Mouse (Mus musculus): ENCODE results near the gene Tbc1d2b. TPM values are rescaled to one million over a fixed set of nuclear protein-coding genes. Genes with fewer than 3 reads are reported as not detected.

The Tbc1d2b gene
- polyA plus RNA-seq, 1 experiment, result 2.0 TPM

DNA sequence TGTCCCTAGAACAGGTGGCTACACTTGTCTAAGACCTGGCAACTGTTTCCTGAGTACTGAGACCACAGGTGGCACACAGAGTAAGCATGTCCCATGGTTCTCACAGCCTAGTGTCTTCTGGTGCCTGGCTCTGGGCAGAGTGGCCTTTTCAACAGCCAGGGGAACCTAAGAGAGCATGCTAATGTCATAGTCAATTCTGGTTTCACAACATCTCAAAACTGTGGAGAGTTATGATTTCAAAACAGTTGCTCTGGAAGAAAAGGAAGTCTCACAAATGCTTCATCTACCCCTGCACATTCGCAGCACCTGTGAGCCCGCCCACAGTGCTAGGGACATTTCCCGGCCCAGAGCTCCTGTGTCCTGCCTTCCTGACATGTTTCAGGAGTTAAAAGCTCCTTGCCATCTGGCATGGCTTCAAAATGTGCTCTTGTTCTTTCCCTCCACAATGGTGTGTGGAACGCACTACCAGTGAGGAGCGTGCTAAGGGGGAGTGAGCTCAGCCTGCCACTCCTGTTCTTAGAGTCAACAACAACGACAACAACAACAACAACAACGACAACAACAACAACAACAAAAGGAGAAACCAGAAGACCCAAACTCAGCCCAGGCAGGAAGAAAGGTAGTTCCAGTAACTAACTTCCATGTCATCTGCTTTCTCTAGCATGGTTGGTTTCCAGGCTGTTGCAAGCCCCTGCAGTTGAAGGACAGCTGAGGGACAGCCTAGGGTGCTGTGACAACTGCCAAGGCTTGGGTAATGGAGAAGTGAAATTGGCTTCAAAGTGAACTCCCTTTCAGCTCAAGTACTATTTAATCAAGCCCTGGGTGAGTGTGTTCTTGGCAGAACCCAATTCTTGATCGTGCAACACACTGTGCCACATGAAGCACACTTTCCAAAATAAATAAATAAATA, 37.6 kb downstream of the Tbc1d2b start:
- Histone ChIP-seq H3K9me3 (ENCODE audit: control insufficient read depth, low read length) (no peaks in the 10 kb centered on the region), H3K4me1 (ENCODE audit: control insufficient read depth) (peaks cover 68% of the 10 kb centered on the region), H3K4me3 (replicated peaks) (no peak overlapping the region), H3K36me3 (ENCODE audit: control insufficient read depth) (peaks cover 92% of the 10 kb centered on the region), H3K27me3 (ENCODE audit: control insufficient read depth) (no peaks in the 10 kb centered on the region)
- no peak for TF ChIP-seq TAL1 (IDR thresholded peaks at IDR 0.05; ENCODE audit: low read length)
- TF ChIP-seq GATA1 (IDR thresholded peaks at IDR 0.05; ENCODE audit: low read length), result no peak

DNA sequence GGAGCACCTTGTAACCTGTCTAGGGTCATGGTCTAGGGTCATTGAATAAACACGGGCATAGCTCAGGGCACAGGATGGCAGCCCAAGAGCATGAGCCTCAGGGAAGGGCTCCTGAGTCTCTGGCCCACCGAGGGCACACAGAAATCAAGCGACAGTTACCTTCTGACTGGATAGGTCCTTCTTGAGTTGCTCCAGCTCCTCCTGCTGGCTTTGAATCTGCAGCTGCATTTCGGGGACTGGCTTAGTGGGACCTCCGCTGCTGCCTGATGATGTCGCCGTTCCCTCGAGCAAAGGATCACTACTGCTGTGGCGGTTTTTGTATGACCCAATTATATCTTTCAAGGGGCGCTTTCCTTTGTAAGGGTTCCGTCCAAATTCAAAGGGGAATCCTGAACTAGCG, 43.4 kb downstream of the Tbc1d2b start:
- Histone ChIP-seq H3K36me3 (ENCODE audit: control insufficient read depth) (peaks cover 95% of the 10 kb centered on the region), H3K4me3 (replicated peaks) (no peak overlapping the region), H3K4me1 (ENCODE audit: control insufficient read depth) (peaks cover 21% of the 10 kb centered on the region), H3K9me3 (ENCODE audit: control insufficient read depth, low read length) (no peaks in the 10 kb centered on the region), H3K27me3 (ENCODE audit: control insufficient read depth) (no peaks in the 10 kb centered on the region)
- TF ChIP-seq TAL1 (IDR thresholded peaks at IDR 0.05; ENCODE audit: low read length) (no peak), GATA1 (IDR thresholded peaks at IDR 0.05; ENCODE audit: low read length) (no peak)

DNA sequence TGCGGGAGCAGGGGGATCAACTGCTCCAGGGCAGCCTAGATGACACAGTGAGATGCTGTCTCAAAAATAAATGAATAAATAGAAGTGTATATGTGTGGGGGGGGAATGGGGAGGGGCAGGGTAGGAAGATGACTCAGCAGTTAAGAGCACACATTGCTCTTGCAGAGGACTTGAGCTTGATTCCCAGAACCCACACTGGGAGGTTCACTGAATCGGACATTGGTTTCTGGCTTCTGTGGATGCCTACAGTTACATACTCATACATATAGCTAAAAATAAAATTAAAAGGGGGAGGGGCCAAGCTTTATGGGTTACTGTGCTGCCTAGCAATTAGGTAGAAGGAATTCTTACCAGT, 43.9 kb downstream of the Tbc1d2b start:
- Histone ChIP-seq H3K9me3 (ENCODE audit: control insufficient read depth, low read length) (no peaks in the 10 kb centered on the region), H3K36me3 (ENCODE audit: control insufficient read depth) (peaks cover 96% of the 10 kb centered on the region), H3K4me3 (replicated peaks) (no peak overlapping the region), H3K4me1 (ENCODE audit: control insufficient read depth) (peaks cover 17% of the 10 kb centered on the region), H3K27me3 (ENCODE audit: control insufficient read depth) (no peaks in the 10 kb centered on the region)
- TF ChIP-seq GATA1 (IDR thresholded peaks at IDR 0.05; ENCODE audit: low read length), result no peak
- no peak for TF ChIP-seq TAL1 (IDR thresholded peaks at IDR 0.05; ENCODE audit: low read length)

DNA sequence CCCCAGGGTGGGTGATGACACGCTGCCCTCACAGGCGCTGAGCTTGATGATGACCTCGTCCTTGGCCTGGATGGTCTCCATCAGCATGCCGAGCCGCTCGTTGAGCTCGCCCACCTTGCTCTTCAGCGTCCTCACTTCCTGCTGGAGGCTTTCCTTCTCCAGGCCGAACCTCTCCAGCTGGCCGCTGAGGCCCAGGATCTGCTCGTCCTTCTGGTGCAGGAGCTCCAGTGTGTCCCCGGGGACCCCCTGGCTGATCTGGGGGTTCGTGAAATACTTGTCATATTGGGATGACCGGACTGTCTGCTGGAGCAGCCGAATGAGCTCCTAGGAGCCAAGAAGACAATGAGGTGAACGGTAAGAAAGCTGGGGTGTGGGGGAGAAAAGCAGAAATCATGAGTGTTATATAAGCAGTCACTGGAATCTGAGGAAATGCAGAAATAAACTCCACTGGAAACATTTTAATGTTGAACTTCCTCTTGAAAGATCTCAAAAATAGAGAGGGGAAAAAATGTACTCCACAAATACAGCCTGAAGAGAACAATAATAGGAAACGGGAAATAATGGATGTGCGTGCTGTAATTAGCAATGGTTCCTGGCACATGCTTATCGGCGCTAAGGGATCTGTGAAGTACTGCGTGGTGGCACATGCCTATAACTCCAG, 44.4 kb downstream of the Tbc1d2b start:
- H3K9me3 ChIP-seq (ENCODE audit: control insufficient read depth, low read length), result no peaks in the 10 kb centered on the region
- H3K4me1 ChIP-seq (ENCODE audit: control insufficient read depth), result peaks cover 13% of the 10 kb centered on the region
- H3K4me3 ChIP-seq (replicated peaks), result no peak overlapping the region
- TF ChIP-seq GATA1 (IDR thresholded peaks at IDR 0.05; ENCODE audit: low read length) (no peak), TAL1 (IDR thresholded peaks at IDR 0.05; ENCODE audit: low read length) (no peak)
- peaks cover 96% of the 10 kb centered on the region for H3K36me3 ChIP-seq (ENCODE audit: control insufficient read depth)
- H3K27me3 ChIP-seq (ENCODE audit: control insufficient read depth), result no peaks in the 10 kb centered on the region

DNA sequence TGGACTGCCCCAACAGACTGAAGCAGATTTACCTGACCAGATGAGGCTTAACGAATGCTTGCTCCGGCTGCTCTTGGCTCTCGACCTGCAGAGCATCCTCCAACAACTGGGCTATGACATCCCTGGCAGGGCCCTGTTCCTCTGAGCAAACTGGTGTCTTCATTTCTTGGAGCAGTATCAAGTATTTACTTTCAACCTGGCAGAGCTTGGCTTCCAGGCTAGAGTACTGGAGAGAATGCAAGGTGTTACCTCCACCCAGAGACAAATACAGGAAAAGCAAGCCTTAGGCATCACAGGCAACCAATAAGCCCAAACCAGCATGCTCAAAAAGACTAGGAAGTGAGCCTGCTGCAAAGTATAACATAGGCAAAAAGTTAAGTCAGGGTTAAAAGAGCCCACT, 48.3 kb downstream of the Tbc1d2b start:
- no peak for TF ChIP-seq TAL1 (IDR thresholded peaks at IDR 0.05; ENCODE audit: low read length)
- TF ChIP-seq GATA1 (IDR thresholded peaks at IDR 0.05; ENCODE audit: low read length), result no peak
- Histone ChIP-seq H3K9me3 (ENCODE audit: control insufficient read depth, low read length) (no peaks in the 10 kb centered on the region), H3K4me1 (ENCODE audit: control insufficient read depth) (peaks cover 8% of the 10 kb centered on the region), H3K4me3 (replicated peaks) (no peak overlapping the region), H3K36me3 (ENCODE audit: control insufficient read depth) (peaks cover 98% of the 10 kb centered on the region), H3K27me3 (ENCODE audit: control insufficient read depth) (no peaks in the 10 kb centered on the region)

DNA sequence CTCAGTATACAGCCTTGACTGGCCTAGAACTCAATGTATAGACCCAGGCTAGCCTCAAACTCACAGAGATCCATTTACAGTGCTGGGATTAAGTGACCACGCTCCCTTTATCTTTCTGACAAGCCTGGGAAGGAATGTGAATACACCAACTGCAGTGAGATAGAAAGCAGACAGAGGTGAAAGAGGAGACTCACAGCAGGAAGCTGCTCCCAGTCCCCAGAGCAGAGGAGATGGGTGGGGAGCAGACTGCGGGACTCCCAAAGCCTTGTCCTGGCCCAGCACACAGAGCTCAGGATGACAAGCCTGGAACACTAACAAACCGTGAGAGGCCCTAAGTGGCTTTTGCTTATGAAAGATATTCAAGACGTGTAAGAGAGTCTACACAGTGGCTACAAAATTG, 53.1 kb downstream of the Tbc1d2b start:
- Histone ChIP-seq H3K4me3 (replicated peaks) (no peak overlapping the region), H3K4me1 (ENCODE audit: control insufficient read depth) (peaks cover 6% of the 10 kb centered on the region), H3K9me3 (ENCODE audit: control insufficient read depth, low read length) (no peaks in the 10 kb centered on the region), H3K36me3 (ENCODE audit: control insufficient read depth) (peaks cover 98% of the 10 kb centered on the region), H3K27me3 (ENCODE audit: control insufficient read depth) (no peaks in the 10 kb centered on the region)
- no peak for TF ChIP-seq TAL1 (IDR thresholded peaks at IDR 0.05; ENCODE audit: low read length)
- no peak for TF ChIP-seq GATA1 (IDR thresholded peaks at IDR 0.05; ENCODE audit: low read length)

DNA sequence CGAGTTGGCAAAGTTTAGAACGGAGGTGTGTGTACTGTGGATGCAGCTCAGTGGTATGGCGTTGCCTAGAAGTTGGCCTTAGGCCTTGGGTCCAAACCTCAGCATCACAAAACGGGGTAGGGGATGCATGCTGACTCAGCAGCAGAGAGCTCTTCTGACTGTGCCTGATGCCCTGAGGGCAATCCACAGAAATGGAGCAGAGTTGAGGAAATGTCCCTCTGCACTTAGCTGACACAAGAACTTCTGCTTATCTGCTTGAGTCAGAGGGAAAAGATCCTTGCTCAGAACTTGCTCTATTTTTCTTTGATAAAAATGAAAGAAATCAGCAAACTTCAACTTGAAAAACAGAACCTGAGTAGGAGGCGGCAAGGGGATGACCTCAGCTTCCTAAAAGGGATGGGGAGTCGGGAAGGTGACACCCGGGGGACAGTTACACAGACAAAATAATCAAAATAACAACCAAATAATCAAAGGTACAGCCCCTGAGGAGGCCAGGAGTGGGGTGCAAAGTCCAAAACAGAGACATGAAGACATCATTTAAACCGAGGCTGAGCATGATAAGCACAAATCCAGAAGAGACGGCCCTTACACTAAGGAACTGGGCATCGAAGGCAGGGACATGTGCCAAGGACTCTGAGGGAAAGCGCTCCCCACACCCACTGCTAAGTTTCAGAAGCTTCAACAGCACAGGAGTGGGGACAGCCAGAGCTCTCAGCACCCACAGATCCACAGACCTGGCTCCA, 54.2 kb downstream of the Tbc1d2b start:
- H3K4me1 ChIP-seq (ENCODE audit: control insufficient read depth), result peaks cover 6% of the 10 kb centered on the region
- no peaks in the 10 kb centered on the region for H3K9me3 ChIP-seq (ENCODE audit: control insufficient read depth, low read length)
- no peak overlapping the region for H3K4me3 ChIP-seq (replicated peaks)
- peaks cover 97% of the 10 kb centered on the region for H3K36me3 ChIP-seq (ENCODE audit: control insufficient read depth)
- H3K27me3 ChIP-seq (ENCODE audit: control insufficient read depth), result no peaks in the 10 kb centered on the region
- no peak for TF ChIP-seq TAL1 (IDR thresholded peaks at IDR 0.05; ENCODE audit: low read length)
- TF ChIP-seq GATA1 (IDR thresholded peaks at IDR 0.05; ENCODE audit: low read length), result no peak

DNA sequence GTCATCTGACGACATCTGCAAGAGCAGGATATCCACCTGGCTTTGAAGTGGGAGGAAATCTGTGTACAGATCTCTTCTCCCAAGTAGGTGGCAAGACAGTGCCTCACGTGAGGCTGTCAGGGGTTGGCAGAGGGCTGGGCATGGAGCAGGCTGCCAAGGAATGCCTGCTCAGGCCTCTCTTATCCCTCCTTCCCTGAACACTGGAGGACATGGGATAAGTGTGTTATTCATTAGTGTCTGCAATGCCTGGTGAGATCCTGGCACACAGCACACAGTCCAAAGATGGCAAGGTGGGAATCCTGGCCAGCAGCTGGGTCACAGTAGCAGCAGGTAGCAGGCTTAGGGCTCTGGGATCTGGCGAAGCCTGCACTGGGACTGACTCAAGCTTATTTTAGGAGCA, 57.5 kb downstream of the Tbc1d2b start:
- Histone ChIP-seq H3K27me3 (ENCODE audit: control insufficient read depth) (no peaks in the 10 kb centered on the region), H3K4me1 (ENCODE audit: control insufficient read depth) (peaks cover 6% of the 10 kb centered on the region), H3K4me3 (replicated peaks) (no peak overlapping the region), H3K36me3 (ENCODE audit: control insufficient read depth) (peaks cover 96% of the 10 kb centered on the region), H3K9me3 (ENCODE audit: control insufficient read depth, low read length) (no peaks in the 10 kb centered on the region)
- TF ChIP-seq GATA1 (IDR thresholded peaks at IDR 0.05; ENCODE audit: low read length), result no peak
- TF ChIP-seq TAL1 (IDR thresholded peaks at IDR 0.05; ENCODE audit: low read length), result no peak

DNA sequence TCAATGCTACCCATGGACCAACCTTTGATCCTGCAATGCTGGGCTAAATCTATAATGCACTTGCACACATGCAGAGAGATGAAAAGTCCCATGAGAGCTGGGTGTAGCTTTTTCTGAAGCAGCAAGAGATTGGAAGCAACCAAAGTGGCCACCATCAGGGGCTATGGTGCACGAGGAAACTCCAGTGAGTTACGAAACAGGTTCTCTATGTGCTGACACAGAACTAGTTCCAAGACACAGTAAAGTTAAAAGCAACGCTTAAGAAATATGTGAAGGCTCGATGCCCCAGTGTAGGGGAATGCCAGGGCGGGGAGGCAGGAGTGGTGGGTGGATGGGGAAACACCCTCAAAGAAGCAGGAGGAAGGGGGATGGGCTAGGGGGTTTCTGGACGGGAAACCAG, 61.9 kb downstream of the Tbc1d2b start:
- Histone ChIP-seq H3K9me3 (ENCODE audit: control insufficient read depth, low read length) (no peaks in the 10 kb centered on the region), H3K36me3 (ENCODE audit: control insufficient read depth) (peaks cover 98% of the 10 kb centered on the region), H3K4me1 (ENCODE audit: control insufficient read depth) (peaks cover 9% of the 10 kb centered on the region), H3K4me3 (replicated peaks) (no peak overlapping the region), H3K27me3 (ENCODE audit: control insufficient read depth) (no peaks in the 10 kb centered on the region)
- TF ChIP-seq TAL1 (IDR thresholded peaks at IDR 0.05; ENCODE audit: low read length), result no peak
- TF ChIP-seq GATA1 (IDR thresholded peaks at IDR 0.05; ENCODE audit: low read length), result no peak

Measured in erythroblast, embryonic 14.5 days (primary cell).